Mouse (Mus musculus): ENCODE results near the gene 1810049J17Rik. TPM values are rescaled to one million over a fixed set of nuclear protein-coding genes. Genes with fewer than 3 reads are reported as not detected.
"Not testable (repeated sequence)": the region's sequence is repeated elsewhere in the genome, so short reads cannot be mapped to it uniquely, and the experiment has no call there.

The 1810049J17Rik gene
- polyA plus RNA-seq (2015; fragmentation: Nextera tagmentation; extraction: Ambion mirVana), result 0.62 and 1.1 TPM in 2 replicates

GRCm38 (mm10) chr15:12321788-12322621 is at the start of gene 1810049J17Rik:
Gene 1810049J17Rik, minus strand, starts transcription at chr15:12321899.
- WGBS, result under 1% methylated on average over 51 of the region's 70 CpGs
- Histone ChIP-seq H3K4me3 (ENCODE audit: low read length) (peak within 1 kb of the TSS; percentile 99), H3K4me2 (ENCODE audit: low read length) (peak within 1 kb of the TSS; percentile 83), H3K27ac (ENCODE audit: low read depth, low read length) (peak within 1 kb of the TSS; percentile 96), H3K27me3 (replicated peaks; ENCODE audit: control insufficient read depth, insufficient read depth, low read length) (0 out of 2 replicates have a peak, but pooled peaks cover 2% of the 10 kb centered on the region), H3K9ac (ENCODE audit: low read depth, low read length) (peak within 1 kb of the TSS; percentile 98), H3K36me3 (ENCODE audit: control insufficient read depth, insufficient read depth, low read length) (no peaks in the 10 kb centered on the region), H3K4me1 (ENCODE audit: control insufficient read depth, insufficient read depth, low read depth, low read length) (peaks cover 18% of the 10 kb centered on the region), H3K9me3 (ENCODE audit: control insufficient read depth, low read length) (no peaks in the 10 kb centered on the region)
- ATAC-seq, result peak; percentile 21

- Histone ChIP-seq H3K36me3 (ENCODE audit: control insufficient read depth, insufficient read depth, low read length) (no peaks in the 10 kb centered on the region), H3K9ac (ENCODE audit: low read depth, low read length) (no peak overlapping the region), H3K4me1 (ENCODE audit: control insufficient read depth, insufficient read depth, low read depth, low read length) (peaks cover 20% of the 10 kb centered on the region), H3K9me3 (ENCODE audit: control insufficient read depth, low read length) (no peaks in the 10 kb centered on the region), H3K4me3 (ENCODE audit: low read length) (no peak overlapping the region), H3K27ac (ENCODE audit: low read depth, low read length) (no peak overlapping the region), H3K27me3 (replicated peaks; ENCODE audit: control insufficient read depth, insufficient read depth, low read length) (no peaks in the 10 kb centered on the region), H3K4me2 (ENCODE audit: low read length) (no peak overlapping the region)
- peak; percentile 63 for ATAC-seq
- WGBS, result 7% methylated on average over 8 of the region's 8 CpGs
Observed at GRCm38 (mm10) chr15:12371183-12371582, 49.5 kb upstream of the 1810049J17Rik start.

- Histone ChIP-seq H3K4me3 (ENCODE audit: low read length) (no peak overlapping the region), H3K36me3 (ENCODE audit: control insufficient read depth, insufficient read depth, low read length) (no peaks in the 10 kb centered on the region), H3K27ac (ENCODE audit: low read depth, low read length) (no peak overlapping the region), H3K9ac (ENCODE audit: low read depth, low read length) (no peak overlapping the region), H3K9me3 (ENCODE audit: control insufficient read depth, low read length) (no peaks in the 10 kb centered on the region), H3K27me3 (replicated peaks; ENCODE audit: control insufficient read depth, insufficient read depth, low read length) (no peaks in the 10 kb centered on the region), H3K4me2 (ENCODE audit: low read length) (no peak overlapping the region), H3K4me1 (ENCODE audit: control insufficient read depth, insufficient read depth, low read depth, low read length) (peaks cover 23% of the 10 kb centered on the region)
- 88% methylated on average over 3 of the region's 3 CpGs for WGBS
- ATAC-seq, result no peak
Observed at GRCm38 (mm10) chr15:12370096-12370495, 48.4 kb upstream of the 1810049J17Rik start.

GRCm38 (mm10) chr15:12368850-12369249 is 47.2 kb upstream of the 1810049J17Rik start:
- peaks cover 22% of the 10 kb centered on the region for H3K4me1 ChIP-seq (ENCODE audit: control insufficient read depth, insufficient read depth, low read depth, low read length)
- H3K4me2 ChIP-seq (ENCODE audit: low read length), result no peak overlapping the region
- H3K36me3 ChIP-seq (ENCODE audit: control insufficient read depth, insufficient read depth, low read length), result no peaks in the 10 kb centered on the region
- WGBS, result 92% methylated on average over 4 of the region's 4 CpGs
- H3K4me3 ChIP-seq (ENCODE audit: low read length), result no peak overlapping the region
- ATAC-seq, result no peak
- no peak overlapping the region for H3K27ac ChIP-seq (ENCODE audit: low read depth, low read length)
- H3K27me3 ChIP-seq (replicated peaks; ENCODE audit: control insufficient read depth, insufficient read depth, low read length), result no peaks in the 10 kb centered on the region
- H3K9ac ChIP-seq (ENCODE audit: low read depth, low read length), result no peak overlapping the region
- no peaks in the 10 kb centered on the region for H3K9me3 ChIP-seq (ENCODE audit: control insufficient read depth, low read length)

GRCm38 (mm10) chr15:12368357-12368756 is 46.7 kb upstream of the 1810049J17Rik start:
- Histone ChIP-seq H3K4me1 (ENCODE audit: control insufficient read depth, insufficient read depth, low read depth, low read length) (peaks cover 22% of the 10 kb centered on the region), H3K4me2 (ENCODE audit: low read length) (no peak overlapping the region), H3K9me3 (ENCODE audit: control insufficient read depth, low read length) (no peaks in the 10 kb centered on the region), H3K27ac (ENCODE audit: low read depth, low read length) (no peak overlapping the region), H3K4me3 (ENCODE audit: low read length) (no peak overlapping the region), H3K36me3 (ENCODE audit: control insufficient read depth, insufficient read depth, low read length) (no peaks in the 10 kb centered on the region), H3K9ac (ENCODE audit: low read depth, low read length) (no peak overlapping the region), H3K27me3 (replicated peaks; ENCODE audit: control insufficient read depth, insufficient read depth, low read length) (no peaks in the 10 kb centered on the region)
- ATAC-seq, result no peak
- WGBS, result 53% methylated on average over 11 of the region's 11 CpGs

- H3K9me3 ChIP-seq (ENCODE audit: control insufficient read depth, low read length), result no peaks in the 10 kb centered on the region
- H3K9ac ChIP-seq (ENCODE audit: low read depth, low read length), result no peak overlapping the region
- no peak for ATAC-seq
- H3K4me2 ChIP-seq (ENCODE audit: low read length), result no peak overlapping the region; the same call in 1 of the 2 replicates
- H3K27me3 ChIP-seq (replicated peaks; ENCODE audit: control insufficient read depth, insufficient read depth, low read length), result no peaks in the 10 kb centered on the region
- H3K27ac ChIP-seq (ENCODE audit: low read depth, low read length), result no peak overlapping the region
- 52% methylated on average over 13 of the region's 13 CpGs for WGBS
- no peaks in the 10 kb centered on the region for H3K36me3 ChIP-seq (ENCODE audit: control insufficient read depth, insufficient read depth, low read length)
- H3K4me1 ChIP-seq (ENCODE audit: control insufficient read depth, insufficient read depth, low read depth, low read length), result peaks cover 22% of the 10 kb centered on the region
- H3K4me3 ChIP-seq (ENCODE audit: low read length), result no peak overlapping the region
Observed at GRCm38 (mm10) chr15:12367306-12368080, 45.8 kb upstream of the 1810049J17Rik start.

GRCm38 (mm10) chr15:12366580-12367305 is 45.0 kb upstream of the 1810049J17Rik start:
- H3K36me3 ChIP-seq (ENCODE audit: control insufficient read depth, insufficient read depth, low read length); H3K27me3 ChIP-seq (replicated peaks; ENCODE audit: control insufficient read depth, insufficient read depth, low read length); ATAC-seq; H3K4me3 ChIP-seq (ENCODE audit: low read length); H3K4me2 ChIP-seq (ENCODE audit: low read length); H3K9ac ChIP-seq (ENCODE audit: low read depth, low read length); H3K9me3 ChIP-seq (ENCODE audit: control insufficient read depth, low read length): not testable (repeated sequence)
- peak overlapping the region; percentile 80 for H3K27ac ChIP-seq (ENCODE audit: low read depth, low read length)
- H3K4me1 ChIP-seq (ENCODE audit: control insufficient read depth, insufficient read depth, low read depth, low read length), result peaks cover 22% of the 10 kb centered on the region
- 89% methylated on average over 11 of the region's 11 CpGs for WGBS

GRCm38 (mm10) chr15:12366072-12366469 is 44.4 kb upstream of the 1810049J17Rik start:
- Histone ChIP-seq H3K27me3 (replicated peaks; ENCODE audit: control insufficient read depth, insufficient read depth, low read length) (no peaks in the 10 kb centered on the region), H3K9me3 (ENCODE audit: control insufficient read depth, low read length) (no peaks in the 10 kb centered on the region), H3K4me1 (ENCODE audit: control insufficient read depth, insufficient read depth, low read depth, low read length) (peaks cover 22% of the 10 kb centered on the region), H3K9ac (ENCODE audit: low read depth, low read length) (no peak overlapping the region), H3K4me3 (ENCODE audit: low read length) (no peak overlapping the region), H3K27ac (ENCODE audit: low read depth, low read length) (peak overlapping the region; percentile 80), H3K36me3 (ENCODE audit: control insufficient read depth, insufficient read depth, low read length) (no peaks in the 10 kb centered on the region), H3K4me2 (ENCODE audit: low read length) (no peak overlapping the region; the same call in 1 of the 2 replicates)
- peak; percentile 94 for ATAC-seq
- WGBS, result 6% methylated on average over 3 of the region's 3 CpGs

Data from hindbrain, embryonic 16.5 days (tissue).